Mouse (Mus musculus) lung, adult 2 months (tissue): ENCODE measurements at regions not wholly inside any gene's neighbourhood (a gene's known extent, or its start where the extent isn't known, plus 50 kb on each side); places are given as distances from the start of the nearest gene placed in this dataset.

Source experiments
- DNase-seq: peaks from one replicate; pipeline ENCODE4 v3.0.0; 2022
- H3K4me1 ChIP-seq: fragments of 200-500 bp; 2 replicates; pipeline ENCODE4 v1.6.1; 2011; ENCODE audit warnings: low read length; ENCODE audit not compliant: control insufficient read depth, insufficient read depth
- H3K4me3 ChIP-seq: fragments of 200-500 bp; replicated peaks from 2 replicates; pipeline ENCODE3; 2011; ENCODE audit warnings: low read depth, mild to moderate bottlenecking, control low read depth, low read length; ENCODE audit errors: extremely low read depth
- CTCF ChIP-seq: fragments of 200-500 bp; IDR thresholded peaks from 2 replicates; pipeline ENCODE4 v1.5.1; 2011; ENCODE audit warnings: mild to moderate bottlenecking, low read length, control low read depth; ENCODE audit not compliant: insufficient read depth
- POLR2A ChIP-seq: fragments of 200-500 bp; IDR thresholded peaks from 2 replicates; pipeline ENCODE4 v1.6.1; 2011; ENCODE audit warnings: low read depth, mild to moderate bottlenecking, control low read depth, low read length, borderline replicate concordance; ENCODE audit errors: extremely low read depth
- WGBS: fragments of 180-500 bp; shearing (Covaris S2); methylation state at CpG from one replicate; pipeline ENCODE4 v1.1.7; 2018; 5-methylcytosine and 5-hydroxymethylcytosine counted together

GRCm38 (mm10) chr19:15510395-15510794, 436.7 kb downstream of the Psat1 start:
- H3K4me3 ChIP-seq, result no peak overlapping the region
- 86% methylated on average over 1 of the region's 1 CpGs for WGBS
- DNase-seq, result no peak
- H3K4me1 ChIP-seq, result no peaks in the 10 kb centered on the region
- no peak for TF ChIP-seq POLR2A
- no peak for TF ChIP-seq CTCF

- no peak for TF ChIP-seq CTCF
- no peak for TF ChIP-seq POLR2A
- H3K4me3 ChIP-seq, result no peak overlapping the region
- DNase-seq, result no peak
- H3K4me1 ChIP-seq, result no peaks in the 10 kb centered on the region
- 72% methylated on average over 1 of the region's 1 CpGs for WGBS
Observed at GRCm38 (mm10) chr19:15502985-15503354, 444.2 kb downstream of the Psat1 start.

GRCm38 (mm10) chr19:15502315-15502984, 444.7 kb downstream of the Psat1 start:
- 83% methylated on average over 9 of the region's 9 CpGs for WGBS
- H3K4me1 ChIP-seq, result no peaks in the 10 kb centered on the region
- TF ChIP-seq POLR2A (no peak), CTCF (no peak)
- no peak overlapping the region for H3K4me3 ChIP-seq
- no peak for DNase-seq

- H3K4me3 ChIP-seq, result no peak overlapping the region
- TF ChIP-seq CTCF (no peak), POLR2A (no peak)
- 88% methylated on average over 1 of the region's 1 CpGs for WGBS
- H3K4me1 ChIP-seq, result no peaks in the 10 kb centered on the region
- no peak for DNase-seq
Observed at GRCm38 (mm10) chr19:15495532-15495931, 451.6 kb downstream of the Psat1 start.

- no peak for DNase-seq
- no peak overlapping the region for H3K4me3 ChIP-seq
- WGBS, result 72% methylated on average over 5 of the region's 5 CpGs
- H3K4me1 ChIP-seq, result no peaks in the 10 kb centered on the region
- TF ChIP-seq POLR2A, result no peak
- no peak for TF ChIP-seq CTCF
Observed at GRCm38 (mm10) chr19:15487576-15487975, 459.6 kb downstream of the Psat1 start.

GRCm38 (mm10) chr19:15481605-15482004, 465.5 kb downstream of the Psat1 start:
- DNase-seq, result no peak
- TF ChIP-seq POLR2A, result no peak
- no peak for TF ChIP-seq CTCF
- Histone ChIP-seq H3K4me1 (no peaks in the 10 kb centered on the region), H3K4me3 (no peak overlapping the region)
- WGBS, result 34% methylated on average over 8 of the region's 8 CpGs

GRCm38 (mm10) chr19:15469541-15469940, 477.6 kb downstream of the Psat1 start:
- H3K4me1 ChIP-seq, result no peaks in the 10 kb centered on the region
- no peak overlapping the region for H3K4me3 ChIP-seq
- 83% methylated on average over 10 of the region's 10 CpGs for WGBS
- TF ChIP-seq CTCF (no peak), POLR2A (no peak)
- no peak for DNase-seq

- no peak for DNase-seq
- TF ChIP-seq CTCF (no peak), POLR2A (no peak)
- Histone ChIP-seq H3K4me3 (no peak overlapping the region), H3K4me1 (no peaks in the 10 kb centered on the region)
- 86% methylated on average over 8 of the region's 8 CpGs for WGBS
Observed at GRCm38 (mm10) chr19:15466713-15467112, 480.4 kb downstream of the Psat1 start.

GRCm38 (mm10) chr19:15465063-15465760, 481.9 kb downstream of the Psat1 start:
- no peak for TF ChIP-seq CTCF
- TF ChIP-seq POLR2A, result no peak
- WGBS, result 48% methylated on average over 9 of the region's 9 CpGs
- no peak overlapping the region for H3K4me3 ChIP-seq
- no peaks in the 10 kb centered on the region for H3K4me1 ChIP-seq
- DNase-seq, result no peak

- TF ChIP-seq POLR2A, result no peak
- no peak for TF ChIP-seq CTCF
- H3K4me3 ChIP-seq, result no peak overlapping the region
- 43% methylated on average over 4 of the region's 4 CpGs for WGBS
- no peak for DNase-seq
- H3K4me1 ChIP-seq, result no peaks in the 10 kb centered on the region
Observed at GRCm38 (mm10) chr19:15457793-15458192, 489.3 kb downstream of the Psat1 start.
